Mouse (Mus musculus) neural tube, embryonic 12.5 days (tissue): ENCODE measurements around the gene Tmem258. TPM values are rescaled to one million over a fixed set of nuclear protein-coding genes. Genes with fewer than 3 reads are reported as not detected.
A peak's percentile ranks its signal among the peaks of the same experiment; 100 is the strongest.

Source experiments
- ATAC-seq: fragments of 200-750 bp; cut with Nextera tagmentation; 2 replicates; pipeline ENCODE4 v1.8.0; 2017; ENCODE audit warnings: low read depth, mild to moderate bottlenecking, moderate TSS enrichment, moderate library complexity; ENCODE audit not compliant: low FRiP score
- H3K27ac ChIP-seq: fragments of 300-500 bp; sonication (generic); 2 replicates; pipeline ENCODE4 v1.5.1; 2016
- H3K27me3 ChIP-seq: fragments of 300-500 bp; sonication (generic); replicated peaks from 2 replicates; pipeline ENCODE4 v1.6.1; 2016; ENCODE audit warnings: mild to moderate bottlenecking
- H3K36me3 ChIP-seq: fragments of 300-500 bp; sonication (generic); 2 replicates; pipeline ENCODE4 v1.6.1; 2016; ENCODE audit warnings: mild to moderate bottlenecking
- H3K4me1 ChIP-seq: fragments of 300-500 bp; sonication (generic); 2 replicates; pipeline ENCODE4 v1.6.1; 2016
- H3K4me2 ChIP-seq: fragments of 300-500 bp; sonication (generic); replicated peaks from 2 replicates; pipeline ENCODE4 v1.6.1; 2016; ENCODE audit warnings: mild to moderate bottlenecking
- H3K4me3 ChIP-seq: fragments of 300-500 bp; sonication (generic); 2 replicates; pipeline ENCODE4 v1.5.1; 2016
- H3K9ac ChIP-seq: fragments of 300-500 bp; sonication (generic); 2 replicates; pipeline ENCODE4 v1.6.1; 2016; ENCODE audit warnings: mild to moderate bottlenecking
- H3K9me3 ChIP-seq: fragments of 300-500 bp; sonication (generic); 2 replicates; pipeline ENCODE4 v1.6.1; 2016; ENCODE audit warnings: mild to moderate bottlenecking
- WGBS: fragments of 180-500 bp; shearing (Covaris S2); methylation state at CpG from one replicate; pipeline ENCODE4 v1.1.7; 2016; 5-methylcytosine and 5-hydroxymethylcytosine counted together
- polyA plus RNA-seq: library from polyadenylated mRNA; unstranded; fragments of >200 nt; fragmentation: Nextera tagmentation; extraction: Ambion mirVana; gene quantifications from 2 replicates; pipeline ENCODE4 v1.2.1, GENCODE M21; 2016

Gene Tmem258
- polyA plus RNA-seq, 1 experiment from 2014 or later, result 342 TPM

GRCm38 (mm10) chr19:10231871-10232270 is 28.1 kb downstream of the Tmem258 start:
- 18% methylated on average over 5 of the region's 5 CpGs for WGBS
- ATAC-seq, result no peak
- H3K9me3 ChIP-seq, result no peaks in the 10 kb centered on the region
- H3K27ac ChIP-seq, result no peak overlapping the region
- H3K4me1 ChIP-seq, result peaks cover 5% of the 10 kb centered on the region
- H3K4me2 ChIP-seq, result no peak overlapping the region
- no peak overlapping the region for H3K9ac ChIP-seq
- no peaks in the 10 kb centered on the region; the same call in none of the 2 replicates for H3K27me3 ChIP-seq
- H3K4me3 ChIP-seq, result no peak overlapping the region
- H3K36me3 ChIP-seq, result no peaks in the 10 kb centered on the region

GRCm38 (mm10) chr19:10232327-10233017 is 28.7 kb downstream of the Tmem258 start:
- 27% methylated on average over 9 of the region's 9 CpGs for WGBS
- Histone ChIP-seq H3K36me3 (no peaks in the 10 kb centered on the region), H3K4me2 (no peak overlapping the region), H3K4me1 (peaks cover 5% of the 10 kb centered on the region), H3K9me3 (no peaks in the 10 kb centered on the region), H3K27ac (no peak overlapping the region), H3K4me3 (no peak overlapping the region), H3K27me3 (no peaks in the 10 kb centered on the region; the same call in none of the 2 replicates), H3K9ac (no peak overlapping the region)
- no peak for ATAC-seq

GRCm38 (mm10) chr19:10235784-10236565 is 32.2 kb downstream of the Tmem258 start:
- peaks cover 18% of the 10 kb centered on the region for H3K4me1 ChIP-seq
- 81% methylated on average over 9 of the region's 9 CpGs for WGBS
- no peak overlapping the region for H3K4me2 ChIP-seq
- H3K9me3 ChIP-seq, result no peaks in the 10 kb centered on the region
- H3K27me3 ChIP-seq, result peaks cover 15% of the 10 kb centered on the region
- H3K9ac ChIP-seq, result no peak overlapping the region
- H3K4me3 ChIP-seq, result no peak overlapping the region
- no peak for ATAC-seq
- H3K36me3 ChIP-seq, result no peaks in the 10 kb centered on the region
- H3K27ac ChIP-seq, result no peak overlapping the region

GRCm38 (mm10) chr19:10238477-10238876 is 34.7 kb downstream of the Tmem258 start:
- Histone ChIP-seq H3K4me2 (no peak overlapping the region), H3K4me1 (peaks cover 17% of the 10 kb centered on the region), H3K9ac (no peak overlapping the region), H3K27me3 (peaks cover 15% of the 10 kb centered on the region), H3K9me3 (no peaks in the 10 kb centered on the region), H3K4me3 (no peak overlapping the region), H3K36me3 (no peaks in the 10 kb centered on the region), H3K27ac (no peak overlapping the region)
- WGBS, result 74% methylated on average over 3 of the region's 3 CpGs
- no peak for ATAC-seq

GRCm38 (mm10) chr19:10239419-10239818 is 35.6 kb downstream of the Tmem258 start:
- H3K4me2 ChIP-seq, result no peak overlapping the region; the same call in 1 of the 2 replicates
- H3K4me1 ChIP-seq, result peaks cover 17% of the 10 kb centered on the region
- no peaks in the 10 kb centered on the region for H3K36me3 ChIP-seq
- no peak overlapping the region for H3K4me3 ChIP-seq
- WGBS, result 60% methylated on average over 2 of the region's 2 CpGs
- H3K27me3 ChIP-seq, result peaks cover 15% of the 10 kb centered on the region
- H3K27ac ChIP-seq, result no peak overlapping the region
- no peak overlapping the region for H3K9ac ChIP-seq
- ATAC-seq, result no peak
- no peaks in the 10 kb centered on the region for H3K9me3 ChIP-seq

- no peaks in the 10 kb centered on the region for H3K36me3 ChIP-seq
- WGBS, result 7% methylated on average over 26 of the region's 26 CpGs
- peak; percentile 41; the same call in 1 of the 2 replicates for ATAC-seq
- no peak overlapping the region for H3K27ac ChIP-seq
- peak overlapping the region; percentile 43 for H3K4me3 ChIP-seq
- H3K9me3 ChIP-seq, result no peaks in the 10 kb centered on the region
- peak overlapping the region; percentile 83 for H3K4me2 ChIP-seq
- peaks cover 17% of the 10 kb centered on the region for H3K4me1 ChIP-seq
- peak overlapping the region; percentile 55; the same call in 1 of the 2 replicates for H3K9ac ChIP-seq
- H3K27me3 ChIP-seq, result peaks cover 15% of the 10 kb centered on the region
Observed at GRCm38 (mm10) chr19:10239975-10240653, 36.3 kb downstream of the Tmem258 start.

- peak within 1 kb of the TSS; percentile 83 for H3K4me2 ChIP-seq
- peak within 1 kb of the TSS; percentile 43 for H3K4me3 ChIP-seq
- H3K27ac ChIP-seq, result no peak within 1 kb of the TSS
- H3K9me3 ChIP-seq, result no peaks in the 10 kb centered on the region
- no peaks in the 10 kb centered on the region for H3K36me3 ChIP-seq
- peaks cover 15% of the 10 kb centered on the region for H3K27me3 ChIP-seq
- H3K9ac ChIP-seq, result peak within 1 kb of the TSS; percentile 55; the same call in 1 of the 2 replicates
- peak; percentile 73 for ATAC-seq
- 8% methylated on average over 43 of the region's 43 CpGs for WGBS
- H3K4me1 ChIP-seq, result peaks cover 17% of the 10 kb centered on the region
Observed at GRCm38 (mm10) chr19:10240654-10241305, 37.0 kb downstream of the Tmem258 start, which contains the start of gene Myrf. Gene Myrf (minus strand): TSS chr19:10240748.

- peaks cover 3% of the 10 kb centered on the region for H3K36me3 ChIP-seq
- no peaks in the 10 kb centered on the region for H3K9me3 ChIP-seq
- H3K27me3 ChIP-seq, result peaks cover 16% of the 10 kb centered on the region
- H3K9ac ChIP-seq, result no peak overlapping the region
- peaks cover 17% of the 10 kb centered on the region for H3K4me1 ChIP-seq
- H3K27ac ChIP-seq, result no peak overlapping the region
- WGBS, result 2% methylated on average over 8 of the region's 8 CpGs
- H3K4me2 ChIP-seq, result no peak overlapping the region
- no peak overlapping the region for H3K4me3 ChIP-seq
- no peak for ATAC-seq
Observed at GRCm38 (mm10) chr19:10242916-10243315, 39.1 kb downstream of the Tmem258 start.

GRCm38 (mm10) chr19:10244183-10244582 is 40.4 kb downstream of the Tmem258 start:
- Histone ChIP-seq H3K9ac (no peak overlapping the region), H3K4me1 (peaks cover 17% of the 10 kb centered on the region), H3K9me3 (no peaks in the 10 kb centered on the region), H3K36me3 (peaks cover 5% of the 10 kb centered on the region), H3K27me3 (peaks cover 21% of the 10 kb centered on the region), H3K27ac (no peak overlapping the region), H3K4me2 (no peak overlapping the region), H3K4me3 (no peak overlapping the region)
- 20% methylated on average over 3 of the region's 3 CpGs for WGBS
- ATAC-seq, result no peak

GRCm38 (mm10) chr19:10247165-10247564 is 43.4 kb downstream of the Tmem258 start:
- no peak for ATAC-seq
- Histone ChIP-seq H3K9me3 (no peaks in the 10 kb centered on the region), H3K9ac (no peak overlapping the region), H3K4me2 (no peak overlapping the region), H3K4me1 (peaks cover 4% of the 10 kb centered on the region), H3K27me3 (0 out of 2 replicates have a peak, but pooled peaks cover 6% of the 10 kb centered on the region), H3K4me3 (no peak overlapping the region), H3K36me3 (peaks cover 9% of the 10 kb centered on the region), H3K27ac (no peak overlapping the region)
- 41% methylated on average over 6 of the region's 6 CpGs for WGBS

- WGBS, result 63% methylated on average over 20 of the region's 20 CpGs
Observed at GRCm38 (mm10) chr19:10248128-10248527, 44.3 kb downstream of the Tmem258 start.

More at GRCm38 (mm10) chr19:10248128-10248527, 44.3 kb downstream of the Tmem258 start:
- Histone ChIP-seq H3K9me3 (no peaks in the 10 kb centered on the region), H3K36me3 (peaks cover 9% of the 10 kb centered on the region), H3K4me3 (no peak overlapping the region), H3K4me2 (no peak overlapping the region), H3K4me1 (peaks cover under 1% of the 10 kb centered on the region; the same call in 1 of the 2 replicates), H3K27ac (no peak overlapping the region), H3K9ac (no peak overlapping the region), H3K27me3 (0 out of 2 replicates have a peak, but pooled peaks cover 6% of the 10 kb centered on the region)
- no peak for ATAC-seq
